Mouse (Mus musculus): ENCODE data around the gene Tet2.

- no peak for TF ChIP-seq CTCF (IDR thresholded peaks at IDR 0.05; ENCODE audit: insufficient read depth, low read length)
- no peak for TF ChIP-seq POLR2A (IDR thresholded peaks at IDR 0.05; ENCODE audit: borderline replicate concordance, extremely low read depth, low read depth, low read length)
These were observed 26.8 kb downstream of the Tet2 start for GRCm38 (mm10) chr3:133518116-133518515.

All from lung, adult 2 months (tissue).